Mouse (Mus musculus) myocyte (in vitro differentiated cells): ENCODE results near the gene Hrasls5. TPM values are rescaled to one million over a fixed set of nuclear protein-coding genes. Genes with fewer than 3 reads are reported as not detected.

ENCODE experiments used
- H3K27me3 ChIP-seq: one replicate; pipeline ENCODE4 v1.6.1; 2011; ENCODE audit not compliant: control insufficient read depth, insufficient read depth, insufficient read length
- H3K36me3 ChIP-seq: one replicate; pipeline ENCODE4 v1.6.1; 2011; ENCODE audit not compliant: control insufficient read depth, insufficient read depth
- H3K4me2 ChIP-seq: one replicate; pipeline ENCODE4 v1.6.1; 2011; ENCODE audit warnings: low read depth, control low read depth
- H3K4me3 ChIP-seq: one replicate; pipeline ENCODE4 v1.5.1; 2011; ENCODE audit warnings: mild to moderate bottlenecking, control low read depth, moderate library complexity
- H3K79me2 ChIP-seq: one replicate; pipeline ENCODE4 v1.6.1; 2011; ENCODE audit not compliant: control insufficient read depth, insufficient read depth
- H3ac ChIP-seq: one replicate; pipeline ENCODE4 v1.6.1; 2011; ENCODE audit not compliant: control insufficient read depth, insufficient read length
- CEBPB ChIP-seq: IDR thresholded peaks from 2 replicates; pipeline ENCODE4 v1.6.1; 2011; ENCODE audit warnings: mild to moderate bottlenecking, moderate library complexity; ENCODE audit not compliant: poor library complexity, insufficient read depth, severe bottlenecking
- E2F4 ChIP-seq: IDR thresholded peaks from one replicate; pipeline ENCODE4 v1.6.1; 2011; ENCODE audit warnings: mild to moderate bottlenecking, control low read depth, moderate library complexity; ENCODE audit not compliant: insufficient read depth
- MAX ChIP-seq: IDR thresholded peaks from one replicate; pipeline ENCODE4 v1.6.1; 2011; ENCODE audit warnings: low read depth, mild to moderate bottlenecking, control low read depth
- MYOD1 ChIP-seq, 3 experiments: IDR thresholded peaks; one replicate each; pipeline ENCODE4 v1.6.1; 2011; ENCODE audit warnings: control low read depth in 2 of 3, low read depth in 2 of 3, mild to moderate bottlenecking in 2 of 3, moderate library complexity in 1 of 3; ENCODE audit not compliant: insufficient read length in 2 of 3, control insufficient read depth in 1 of 3
- MYOG ChIP-seq, 3 experiments: IDR thresholded peaks; one replicate each; pipeline ENCODE4 v1.6.1; 2011; ENCODE audit warnings: control low read depth in 2 of 3, low read depth in 2 of 3, mild to moderate bottlenecking in 2 of 3; ENCODE audit not compliant: insufficient read length in 2 of 3, control insufficient read depth in 1 of 3, insufficient read depth in 1 of 3
- POLR2A ChIP-seq: IDR thresholded peaks from one replicate; pipeline ENCODE4 v1.6.1; 2011; ENCODE audit warnings: low read depth, mild to moderate bottlenecking, control low read depth, moderate library complexity; ENCODE audit not compliant: insufficient read length
- POLR2AphosphoS2 ChIP-seq: IDR thresholded peaks from one replicate; pipeline ENCODE4 v1.6.1; 2011; ENCODE audit warnings: low read depth, control low read depth; ENCODE audit not compliant: insufficient read length
- REST ChIP-seq: IDR thresholded peaks from one replicate; pipeline ENCODE4 v1.6.1; 2011; ENCODE audit warnings: mild to moderate bottlenecking, control low read depth, moderate library complexity; ENCODE audit not compliant: insufficient read depth, insufficient read length
- SRF ChIP-seq: IDR thresholded peaks from one replicate; pipeline ENCODE4 v1.6.1; 2011; ENCODE audit warnings: low read depth; ENCODE audit not compliant: control insufficient read depth, insufficient read length
- TCF12 ChIP-seq: IDR thresholded peaks from one replicate; pipeline ENCODE4 v1.6.1; 2011; ENCODE audit warnings: mild to moderate bottlenecking, control low read depth; ENCODE audit not compliant: poor library complexity, insufficient read depth, severe bottlenecking
- TCF3 ChIP-seq: IDR thresholded peaks from one replicate; pipeline ENCODE4 v1.6.1; 2011; ENCODE audit warnings: low read depth, control low read depth; ENCODE audit not compliant: insufficient read length
- USF1 ChIP-seq: IDR thresholded peaks from one replicate; pipeline ENCODE4 v1.6.1; 2011; ENCODE audit warnings: low read depth, mild to moderate bottlenecking, control low read depth, moderate library complexity
- polyA plus RNA-seq: library from polyadenylated mRNA; unstranded; fragments of >200 nt; fragmentation: generic; extraction: Trizol; gene quantifications from one replicate; pipeline ENCODE4 v1.2.1, GENCODE M21; 2012; ENCODE audit warnings: missing spikeins

Gene Hrasls5
- polyA plus RNA-seq, 1 experiment: 0.05 TPM

- no peaks in the 10 kb centered on the region for H3K79me2 ChIP-seq
- no peak overlapping the region for H3ac ChIP-seq
- TF ChIP-seq TCF3 (no peak), MYOD1 (IDR thresholded peaks at IDR 0.05; ENCODE audit: control insufficient read depth in 1 of 3, insufficient read length in 2 of 3, low read depth in 2 of 3) (no peak), E2F4 (no peak), POLR2AphosphoS2 (no peak)
- H3K4me3 ChIP-seq: no peak overlapping the region
- H3K27me3 ChIP-seq: no peaks in the 10 kb centered on the region
- no peaks in the 10 kb centered on the region for H3K36me3 ChIP-seq
- no peak overlapping the region for H3K4me2 ChIP-seq
Measured at GRCm38 (mm10) chr19:7592018-7592417, 20.3 kb upstream of the Hrasls5 start.

- Histone ChIP-seq H3ac (no peak overlapping the region), H3K4me3 (no peak overlapping the region), H3K79me2 (no peaks in the 10 kb centered on the region), H3K36me3 (no peaks in the 10 kb centered on the region), H3K4me2 (no peak overlapping the region), H3K27me3 (no peaks in the 10 kb centered on the region)
- TF ChIP-seq TCF3 (no peak), SRF (no peak), MYOG (IDR thresholded peaks at IDR 0.05; ENCODE audit: control insufficient read depth in 1 of 3, insufficient read depth in 1 of 3, insufficient read length in 2 of 3, low read depth in 2 of 3) (no peak), MAX (no peak), CEBPB (no peak), REST (no peak), TCF12 (no peak), E2F4 (no peak), POLR2AphosphoS2 (no peak)
Measured at GRCm38 (mm10) chr19:7595534-7595933, 16.8 kb upstream of the Hrasls5 start.

DNA sequence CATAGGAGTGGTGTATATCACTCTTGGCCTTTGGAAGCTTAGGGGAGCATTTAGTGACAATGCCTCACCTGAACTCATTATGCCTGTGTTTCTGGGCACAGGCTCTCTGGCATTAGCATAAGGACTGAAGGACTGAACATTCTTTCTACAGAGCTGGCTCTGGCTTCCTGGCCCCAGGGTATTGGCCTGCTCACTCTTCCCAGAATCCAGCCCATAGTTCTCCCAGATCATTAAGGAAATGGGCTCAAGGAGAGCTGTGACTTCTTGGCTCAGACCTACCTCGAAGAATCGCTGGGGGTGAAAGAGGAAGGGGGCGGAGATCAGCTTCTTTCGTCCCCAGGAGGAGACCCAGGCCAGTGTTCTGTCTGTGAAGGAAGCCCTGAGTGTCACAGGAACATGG is 13.9 kb upstream of the Hrasls5 start:
- H3K27me3 ChIP-seq: no peaks in the 10 kb centered on the region
- H3K4me3 ChIP-seq: no peak overlapping the region
- H3K36me3 ChIP-seq: no peaks in the 10 kb centered on the region
- H3K79me2 ChIP-seq: no peaks in the 10 kb centered on the region
- TF ChIP-seq CEBPB: no peak
- TF ChIP-seq TCF3: no peak
- H3K4me2 ChIP-seq: no peak overlapping the region
- H3ac ChIP-seq: no peak overlapping the region

- TF ChIP-seq POLR2A: no peak
- no peak for TF ChIP-seq MAX
- TF ChIP-seq MYOD1 (IDR thresholded peaks at IDR 0.05; ENCODE audit: control insufficient read depth in 1 of 3, insufficient read length in 2 of 3, low read depth in 2 of 3): peak in 2 of 3 experiments; percentile 9 to 79
- peak; percentile 11 for TF ChIP-seq TCF3
- no peak for TF ChIP-seq POLR2AphosphoS2
- TF ChIP-seq MYOG (IDR thresholded peaks at IDR 0.05; ENCODE audit: control insufficient read depth in 1 of 3, insufficient read depth in 1 of 3, insufficient read length in 2 of 3, low read depth in 2 of 3): peak in 1 of 3 experiments; percentile 71
- no peak for TF ChIP-seq TCF12
- no peak for TF ChIP-seq E2F4
- no peak overlapping the region for H3ac ChIP-seq
- H3K36me3 ChIP-seq: no peaks in the 10 kb centered on the region
- no peak overlapping the region for H3K4me3 ChIP-seq
- no peaks in the 10 kb centered on the region for H3K79me2 ChIP-seq
- no peaks in the 10 kb centered on the region for H3K27me3 ChIP-seq
- no peak overlapping the region for H3K4me2 ChIP-seq
Measured at GRCm38 (mm10) chr19:7601551-7601950, 10.8 kb upstream of the Hrasls5 start.

DNA sequence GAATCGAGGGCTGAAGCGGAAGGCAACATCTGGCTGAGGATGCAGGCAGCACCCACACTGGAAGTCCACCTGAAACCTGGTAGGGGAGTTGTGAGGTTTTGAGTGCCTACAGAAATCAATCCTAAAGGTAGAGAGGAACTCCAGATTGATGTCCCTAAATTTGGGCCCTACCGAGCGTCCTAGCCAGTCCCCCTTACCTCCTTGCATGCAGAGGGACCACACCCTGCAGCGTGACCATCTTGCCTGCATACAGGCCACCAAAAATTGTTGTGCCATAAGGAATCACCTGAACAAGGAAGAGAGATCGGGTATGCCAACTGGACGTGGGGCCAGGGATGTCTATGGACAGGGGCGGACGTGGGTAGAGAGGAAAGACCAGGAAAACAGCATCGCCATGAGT is 8.2 kb upstream of the Hrasls5 start:
- Histone ChIP-seq H3ac (no peak overlapping the region), H3K36me3 (no peaks in the 10 kb centered on the region)
- TF ChIP-seq POLR2AphosphoS2 (no peak), MAX (no peak), REST (no peak), POLR2A (no peak), CEBPB (no peak)

GRCm38 (mm10) chr19:7605013-7605412 is 7.3 kb upstream of the Hrasls5 start:
- H3K36me3 ChIP-seq: no peaks in the 10 kb centered on the region
- H3ac ChIP-seq: no peak overlapping the region
- no peaks in the 10 kb centered on the region for H3K27me3 ChIP-seq
- TF ChIP-seq MYOG (IDR thresholded peaks at IDR 0.05; ENCODE audit: control insufficient read depth in 1 of 3, insufficient read depth in 1 of 3, insufficient read length in 2 of 3, low read depth in 2 of 3) (peak; percentile 74 to 93 (median 77)), TCF12 (no peak), SRF (no peak), CEBPB (no peak), MAX (no peak), TCF3 (peak; percentile 65), POLR2AphosphoS2 (no peak), E2F4 (no peak), MYOD1 (IDR thresholded peaks at IDR 0.05; ENCODE audit: control insufficient read depth in 1 of 3, insufficient read length in 2 of 3, low read depth in 2 of 3) (peak; percentile 51 to 98 (median 70)), USF1 (no peak), REST (no peak), POLR2A (no peak)
- no peak overlapping the region for H3K4me2 ChIP-seq
- no peak overlapping the region for H3K4me3 ChIP-seq
- H3K79me2 ChIP-seq: no peaks in the 10 kb centered on the region

More for the DNA sequence above, 8.2 kb upstream of the Hrasls5 start:
- Histone ChIP-seq H3K27me3 (no peaks in the 10 kb centered on the region), H3K79me2 (no peaks in the 10 kb centered on the region), H3K4me2 (no peak overlapping the region), H3K4me3 (no peak overlapping the region)
